8 mouse cellular contexts compared by ENCODE assay signal in the genomic region with DNA sequence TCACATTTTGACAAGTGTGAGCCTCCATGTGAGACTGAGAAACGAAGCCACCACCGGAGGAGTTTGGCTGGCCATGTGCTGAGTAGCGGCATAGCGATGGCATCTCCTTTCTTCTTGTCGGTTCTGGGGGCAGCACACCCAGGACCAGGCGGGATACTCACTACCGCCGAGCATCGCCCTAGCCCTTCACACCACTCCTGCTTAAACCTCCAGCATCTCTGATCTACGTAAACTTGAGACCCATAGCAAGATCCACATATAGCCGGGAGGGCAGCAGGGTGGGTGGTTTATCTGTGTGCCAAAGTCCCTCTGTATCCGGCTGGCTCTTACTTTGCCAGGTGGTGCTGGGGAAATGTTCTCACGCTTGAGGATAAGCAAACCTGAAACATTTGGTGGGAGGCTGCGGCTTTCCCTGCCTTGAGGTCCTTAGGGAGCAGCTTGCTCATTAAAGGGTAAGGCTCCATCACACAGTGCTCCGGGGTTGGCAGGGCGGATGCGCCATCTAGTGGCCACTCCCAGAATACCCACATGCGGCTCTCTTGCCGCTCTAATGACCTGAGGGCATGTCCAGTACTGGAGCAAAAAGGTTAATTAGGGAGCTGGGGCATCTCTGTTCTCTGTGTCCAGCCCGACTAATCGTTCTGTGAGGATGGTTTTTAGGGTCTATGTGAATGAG.
DNase-seq lines count a peak whose midpoint lies in the region; ATAC-seq and TF ChIP-seq lines count a peak whose summit lies in the region.

No protein-coding gene starts in this region.

- no peak for TF ChIP-seq POLR2A in heart, adult 2 months (IDR thresholded peaks at IDR 0.05; ENCODE audit: insufficient read depth, low read depth, low read length)
- TF ChIP-seq POLR2A in kidney, adult 2 months (IDR thresholded peaks at IDR 0.05; ENCODE audit: low read depth, low read length): no peak

- H3K36me3 ChIP-seq in embryonic facial prominence, embryonic 10.5 days (replicated peaks): no peaks in the 10 kb centered on the region
- H3K36me3 ChIP-seq in heart, adult 2 months (ENCODE audit: control insufficient read depth, insufficient read depth, low read length): no peaks in the 10 kb centered on the region
- no peaks in the 10 kb centered on the region for H3K36me3 ChIP-seq in kidney, adult 2 months (ENCODE audit: control insufficient read depth, insufficient read depth, low read length)
- no peaks in the 10 kb centered on the region for H3K36me3 ChIP-seq in limb, embryonic 13.5 days
- H3K36me3 ChIP-seq in midbrain, embryonic 15.5 days (replicated peaks): no peaks in the 10 kb centered on the region

- H3K4me1 ChIP-seq in embryonic facial prominence, embryonic 10.5 days: peaks cover 68% of the 10 kb centered on the region
- H3K4me1 ChIP-seq in heart, adult 2 months (ENCODE audit: control insufficient read depth, insufficient read depth, low read length): no peaks in the 10 kb centered on the region; the same call in 1 of the 2 replicates
- peaks cover 8% of the 10 kb centered on the region; the same call in 1 of the 2 replicates for H3K4me1 ChIP-seq in kidney, adult 2 months (ENCODE audit: control insufficient read depth, insufficient read depth, low read length)
- peaks cover 63% of the 10 kb centered on the region for H3K4me1 ChIP-seq in limb, embryonic 13.5 days
- H3K4me1 ChIP-seq in midbrain, embryonic 15.5 days: no peaks in the 10 kb centered on the region

- WGBS in embryonic facial prominence, embryonic 10.5 days: 44% methylated on average over 21 of the region's 21 CpGs
- 50% methylated on average over 21 of the region's 21 CpGs for WGBS in heart, adult 2 months
- 43% methylated on average over 21 of the region's 21 CpGs for WGBS in kidney, adult 2 months
- 34% methylated on average over 21 of the region's 21 CpGs for WGBS in limb, embryonic 13.5 days
- WGBS in midbrain, embryonic 15.5 days: 47% methylated on average over 21 of the region's 21 CpGs

- H3K4me2 ChIP-seq in limb, embryonic 13.5 days (replicated peaks): no peak overlapping the region
- no peak overlapping the region for H3K4me2 ChIP-seq in midbrain, embryonic 15.5 days

- DNase-seq in 3134 (ENCODE audit: extremely low read depth, insufficient read length, low spot score): peak; percentile 68
- DNase-seq in adrenal gland, postnatal 14 days: peak; percentile 85
- peak; percentile 91 for DNase-seq in embryonic facial prominence, embryonic 10.5 days (ENCODE audit: low spot score)
- peak; percentile 80 to 89 for DNase-seq in heart, adult 2 months
- DNase-seq in kidney, adult 2 months: peak; percentile 89
- DNase-seq in spleen, adult 12 weeks (ENCODE audit: low spot score): peak; percentile 62

- 0 out of 2 replicates have a peak, but pooled peaks cover 5% of the 10 kb centered on the region for H3K27me3 ChIP-seq in embryonic facial prominence, embryonic 10.5 days (replicated peaks; ENCODE audit: low read depth, poor library complexity, severe bottlenecking)
- no peaks in the 10 kb centered on the region for H3K27me3 ChIP-seq in heart, adult 2 months (ENCODE audit: control insufficient read depth, insufficient read depth, low read length)
- no peaks in the 10 kb centered on the region for H3K27me3 ChIP-seq in kidney, adult 2 months (replicated peaks; ENCODE audit: control insufficient read depth, insufficient read depth, low read length)
- no peaks in the 10 kb centered on the region for H3K27me3 ChIP-seq in limb, embryonic 13.5 days
- no peaks in the 10 kb centered on the region for H3K27me3 ChIP-seq in midbrain, embryonic 15.5 days (replicated peaks)

- H3K9ac ChIP-seq in heart, adult 2 months (ENCODE audit: low read depth, low read length): no peak overlapping the region
- no peak overlapping the region for H3K9ac ChIP-seq in limb, embryonic 13.5 days
- H3K9ac ChIP-seq in midbrain, embryonic 15.5 days: no peak overlapping the region

- peak; percentile 81; the same call in 1 of the 2 replicates for TF ChIP-seq EP300 in heart, adult 2 months (IDR thresholded peaks at IDR 0.05; ENCODE audit: insufficient read depth, low read depth, low read length)

- no peak overlapping the region for H3K4me3 ChIP-seq in embryonic facial prominence, embryonic 10.5 days
- no peak overlapping the region for H3K4me3 ChIP-seq in heart, adult 2 months
- H3K4me3 ChIP-seq in kidney, adult 2 months (ENCODE audit: insufficient read depth, low read depth, low read length): no peak overlapping the region
- no peak overlapping the region for H3K4me3 ChIP-seq in limb, embryonic 13.5 days
- no peak overlapping the region for H3K4me3 ChIP-seq in midbrain, embryonic 15.5 days

- no peak; the same call in 1 of the 2 replicates for TF ChIP-seq CTCF in heart, adult 2 months (IDR thresholded peaks at IDR 0.05)
- peak; percentile 90 for TF ChIP-seq CTCF in kidney, adult 2 months (conservative IDR thresholded peaks at IDR 0.05; ENCODE audit: insufficient read depth, insufficient read length, low read depth, low read length)

- ATAC-seq in limb, embryonic 13.5 days (ENCODE audit: low FRiP score, low read depth): peak; percentile 68
- peak; percentile 82 for ATAC-seq in midbrain, embryonic 15.5 days (replicated peaks)

- no peaks in the 10 kb centered on the region for H3K9me3 ChIP-seq in embryonic facial prominence, embryonic 10.5 days
- no peaks in the 10 kb centered on the region for H3K9me3 ChIP-seq in limb, embryonic 13.5 days
- no peaks in the 10 kb centered on the region for H3K9me3 ChIP-seq in midbrain, embryonic 15.5 days

- peak overlapping the region; percentile 70 for H3K27ac ChIP-seq in embryonic facial prominence, embryonic 10.5 days (replicated peaks)
- H3K27ac ChIP-seq in heart, adult 2 months: no peak overlapping the region
- H3K27ac ChIP-seq in kidney, adult 2 months (ENCODE audit: insufficient read depth, low read depth, low read length): no peak overlapping the region
- H3K27ac ChIP-seq in limb, embryonic 13.5 days: peak overlapping the region; percentile 73; the same call in 1 of the 2 replicates
- H3K27ac ChIP-seq in midbrain, embryonic 15.5 days: no peak overlapping the region

- intact Hi-C loops in heart, adult 2 months (cut with DNase I): loop anchor here (2.0 to 5.0 kb wide), 4 partner anchors 63 to 523 kb away; no protein-coding TSS in a partner anchor

- no peaks in the 10 kb centered on the region for H3K79me2 ChIP-seq in heart, adult 2 months (replicated peaks; ENCODE audit: control insufficient read depth, insufficient read depth, low read length)

Comparison
In these comparisons a context has a peak if more than half of its experiments do, and no peak if none do; other contexts are left out.
1. H3K27ac ChIP-seq: peak in embryonic facial prominence, embryonic 10.5 days (single experiment) and limb, embryonic 13.5 days (single experiment); none in heart, adult 2 months (single experiment), kidney, adult 2 months (single experiment) and midbrain, embryonic 15.5 days (single experiment).
2. Peak in every context shown above with its lines, with median percentiles within 50 percentile points of each other: DNase-seq.